Mouse (Mus musculus): Measurements from ENCODE around the gene Nsun2. TPM values are rescaled to one million over a fixed set of nuclear protein-coding genes. Genes with fewer than 3 reads are reported as not detected.
A peak's percentile ranks its signal among the peaks of the same experiment; 100 is the strongest.

The Nsun2 gene
- total and polyA plus RNA-seq, 2 experiments from 2014 or later, result 21.8 to 34.2 TPM

- Histone ChIP-seq H3K27ac (ENCODE audit: low read depth) (no peak overlapping the region), H3K4me1 (ENCODE audit: control insufficient read depth, insufficient read depth) (peaks cover 40% of the 10 kb centered on the region), H3K9me3 (replicated peaks; ENCODE audit: control insufficient read depth, low read length) (no peaks in the 10 kb centered on the region)
Observed at GRCm38 (mm10) chr13:69525867-69526266, 7.7 kb upstream of the Nsun2 start.

GRCm38 (mm10) chr13:69528531-69528930 lies 5.0 kb upstream of the Nsun2 start:
- H3K27ac ChIP-seq (ENCODE audit: low read depth), result no peak overlapping the region
- peaks cover 59% of the 10 kb centered on the region for H3K4me1 ChIP-seq (ENCODE audit: control insufficient read depth, insufficient read depth)
- H3K4me3 ChIP-seq (ENCODE audit: low read depth, low read length), result no peak overlapping the region
- 48% methylated on average over 7 of the region's 7 CpGs for WGBS
- ATAC-seq (ENCODE audit: insufficient read depth, low read depth) (no peak), DNase-seq (ENCODE audit: low spot score) (no peak)
- no peak overlapping the region for H3K9ac ChIP-seq (replicated peaks; ENCODE audit: low read depth, low read length)
- no peaks in the 10 kb centered on the region for H3K36me3 ChIP-seq (replicated peaks; ENCODE audit: control insufficient read depth, insufficient read depth, low read length)
- TF ChIP-seq CTCF (IDR thresholded peaks at IDR 0.05; ENCODE audit: low read depth) (no peak), EP300 (IDR thresholded peaks at IDR 0.05; ENCODE audit: low read depth) (no peak)
- no peak overlapping the region for H3K4me2 ChIP-seq (ENCODE audit: low read depth, low read length)
- no peaks in the 10 kb centered on the region for H3K9me3 ChIP-seq (replicated peaks; ENCODE audit: control insufficient read depth, low read length)
- no peaks in the 10 kb centered on the region for H3K27me3 ChIP-seq (ENCODE audit: control insufficient read depth, insufficient read depth, low read length)

More at GRCm38 (mm10) chr13:69525867-69526266, 7.7 kb upstream of the Nsun2 start:
- Histone ChIP-seq H3K9ac (replicated peaks; ENCODE audit: low read depth, low read length) (no peak overlapping the region), H3K4me3 (ENCODE audit: low read depth, low read length) (no peak overlapping the region), H3K36me3 (replicated peaks; ENCODE audit: control insufficient read depth, insufficient read depth, low read length) (no peaks in the 10 kb centered on the region), H3K27me3 (ENCODE audit: control insufficient read depth, insufficient read depth, low read length) (no peaks in the 10 kb centered on the region), H3K4me2 (ENCODE audit: low read depth, low read length) (0 out of 2 replicates have a peak overlapping the region, but pooled peaks have one; percentile 11)
- 74% methylated on average over 4 of the region's 4 CpGs for WGBS
- no peak for TF ChIP-seq CTCF (IDR thresholded peaks at IDR 0.05; ENCODE audit: low read depth)
- no peak for TF ChIP-seq EP300 (IDR thresholded peaks at IDR 0.05; ENCODE audit: low read depth)
- DNase-seq (ENCODE audit: low spot score) (no peak), ATAC-seq (ENCODE audit: insufficient read depth, low read depth) (no peak)

GRCm38 (mm10) chr13:69530156-69530555 lies 3.4 kb upstream of the Nsun2 start:
- Histone ChIP-seq H3K4me3 (ENCODE audit: low read depth, low read length) (no peak overlapping the region), H3K9me3 (replicated peaks; ENCODE audit: control insufficient read depth, low read length) (no peaks in the 10 kb centered on the region), H3K4me2 (ENCODE audit: low read depth, low read length) (no peak overlapping the region), H3K27ac (ENCODE audit: low read depth) (no peak overlapping the region), H3K36me3 (replicated peaks; ENCODE audit: control insufficient read depth, insufficient read depth, low read length) (no peaks in the 10 kb centered on the region), H3K9ac (replicated peaks; ENCODE audit: low read depth, low read length) (no peak overlapping the region), H3K4me1 (ENCODE audit: control insufficient read depth, insufficient read depth) (peaks cover 48% of the 10 kb centered on the region), H3K27me3 (ENCODE audit: control insufficient read depth, insufficient read depth, low read length) (no peaks in the 10 kb centered on the region)
- DNase-seq (ENCODE audit: low spot score) (no peak), ATAC-seq (ENCODE audit: insufficient read depth, low read depth) (no peak)
- no peak for TF ChIP-seq CTCF (IDR thresholded peaks at IDR 0.05; ENCODE audit: low read depth)
- WGBS, result 84% methylated on average over 3 of the region's 3 CpGs

DNA sequence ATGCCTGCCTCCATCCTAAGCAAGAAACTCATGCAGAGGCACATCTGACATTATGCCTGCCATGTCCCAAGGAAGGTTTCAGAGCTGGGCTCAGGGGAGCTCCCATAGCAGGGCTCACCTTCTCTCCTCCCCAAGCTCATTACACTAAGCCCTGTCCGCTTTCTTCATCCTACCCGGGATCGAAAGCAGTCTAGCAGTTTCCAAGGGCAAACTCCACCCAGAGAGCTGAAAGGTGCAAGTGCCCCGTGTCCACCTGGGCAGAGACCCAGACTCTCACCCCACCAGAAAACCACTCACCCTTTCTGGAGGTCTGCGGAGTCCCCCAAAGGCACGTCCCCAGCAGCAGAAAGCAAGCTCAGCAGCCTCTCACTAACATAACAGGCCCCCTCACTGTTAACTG lies 2.6 kb upstream of the Nsun2 start:
- TF ChIP-seq EP300 (IDR thresholded peaks at IDR 0.05; ENCODE audit: low read depth) (no peak), CTCF (IDR thresholded peaks at IDR 0.05; ENCODE audit: low read depth) (no peak)
- DNase-seq (ENCODE audit: low spot score) (no peak), ATAC-seq (ENCODE audit: insufficient read depth, low read depth) (no peak)
- Histone ChIP-seq H3K4me3 (ENCODE audit: low read depth, low read length) (no peak overlapping the region), H3K27ac (ENCODE audit: low read depth) (no peak overlapping the region), H3K4me1 (ENCODE audit: control insufficient read depth, insufficient read depth) (peaks cover 48% of the 10 kb centered on the region), H3K4me2 (ENCODE audit: low read depth, low read length) (peak overlapping the region; percentile 72), H3K9me3 (replicated peaks; ENCODE audit: control insufficient read depth, low read length) (no peaks in the 10 kb centered on the region), H3K36me3 (replicated peaks; ENCODE audit: control insufficient read depth, insufficient read depth, low read length) (no peaks in the 10 kb centered on the region), H3K27me3 (ENCODE audit: control insufficient read depth, insufficient read depth, low read length) (no peaks in the 10 kb centered on the region), H3K9ac (replicated peaks; ENCODE audit: low read depth, low read length) (0 out of 2 replicates have a peak overlapping the region, but pooled peaks have one; percentile 23)
- 77% methylated on average over 6 of the region's 6 CpGs for WGBS

- WGBS, result 47% methylated on average over 6 of the region's 6 CpGs
- Histone ChIP-seq H3K27ac (ENCODE audit: low read depth) (no peak overlapping the region), H3K9ac (replicated peaks; ENCODE audit: low read depth, low read length) (peak overlapping the region; percentile 86; the same call in 1 of the 2 replicates), H3K36me3 (replicated peaks; ENCODE audit: control insufficient read depth, insufficient read depth, low read length) (no peaks in the 10 kb centered on the region), H3K4me3 (ENCODE audit: low read depth, low read length) (peak overlapping the region; percentile 93; the same call in 1 of the 2 replicates), H3K4me1 (ENCODE audit: control insufficient read depth, insufficient read depth) (peaks cover 44% of the 10 kb centered on the region), H3K4me2 (ENCODE audit: low read depth, low read length) (peak overlapping the region; percentile 72), H3K9me3 (replicated peaks; ENCODE audit: control insufficient read depth, low read length) (no peaks in the 10 kb centered on the region), H3K27me3 (ENCODE audit: control insufficient read depth, insufficient read depth, low read length) (no peaks in the 10 kb centered on the region)
- TF ChIP-seq EP300 (IDR thresholded peaks at IDR 0.05; ENCODE audit: low read depth), result no peak
- TF ChIP-seq CTCF (IDR thresholded peaks at IDR 0.05; ENCODE audit: low read depth), result no peak
- no peak for DNase-seq (ENCODE audit: low spot score)
- ATAC-seq (ENCODE audit: insufficient read depth, low read depth), result no peak
Observed at GRCm38 (mm10) chr13:69531431-69531830, 2.1 kb upstream of the Nsun2 start.
